Mouse (Mus musculus): ENCODE results near the gene Surf1.

DNA sequence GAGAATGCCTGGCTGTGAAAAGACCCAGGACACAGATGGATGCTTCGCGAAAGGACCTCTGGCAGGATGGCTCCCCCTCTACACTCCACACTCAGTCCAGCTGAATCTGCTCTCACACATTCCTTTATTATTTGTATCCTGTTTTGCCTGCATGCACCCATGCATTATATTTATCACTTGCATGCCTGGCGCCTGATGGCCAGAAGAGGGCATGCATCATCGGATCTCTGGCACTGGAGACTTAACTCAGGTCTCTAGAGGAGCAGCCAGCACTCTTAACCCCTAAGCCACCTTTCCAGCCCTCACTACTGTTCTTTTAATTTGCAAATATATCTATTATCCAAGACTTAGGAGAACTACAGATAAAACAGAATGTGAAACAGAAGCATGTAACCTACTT lies 44.4 kb upstream of the Surf1 start:
- TF ChIP-seq ZC3H11A (IDR thresholded peaks at IDR 0.05; ENCODE audit: borderline replicate concordance, low read depth, low read length) = no peak
- TF ChIP-seq HCFC1 (IDR thresholded peaks at IDR 0.05; ENCODE audit: borderline replicate concordance, insufficient read depth, low read length) = no peak
- no peak for TF ChIP-seq ZNF384 (IDR thresholded peaks at IDR 0.05; ENCODE audit: low read depth, low read length)

Measured in ES-E14 (cell line).